Mouse (Mus musculus) liver, embryonic 16.5 days (tissue): ENCODE measurements around the gene Timp3. TPM values are rescaled to one million over a fixed set of nuclear protein-coding genes. Genes with fewer than 3 reads are reported as not detected.

Source experiments
- ATAC-seq: fragments of 200-750 bp; cut with Nextera tagmentation; 2 replicates; pipeline ENCODE4 v1.8.0; 2017; ENCODE audit warnings: low read depth, mild to moderate bottlenecking, moderate number of reproducible peaks, moderate library complexity
- H3K27ac ChIP-seq: fragments of 300-500 bp; sonication (generic); 2 replicates; pipeline ENCODE4 v1.5.1; 2014; ENCODE audit warnings: mild to moderate bottlenecking, low read length
- H3K27me3 ChIP-seq: fragments of 300-500 bp; sonication (generic); 2 replicates; pipeline ENCODE4 v1.6.1; 2014; ENCODE audit warnings: low read depth, low read length, mixed read lengths; ENCODE audit not compliant: control insufficient read depth, insufficient read depth
- H3K36me3 ChIP-seq: fragments of 300-500 bp; sonication (generic); 2 replicates; pipeline ENCODE4 v1.6.1; 2014; ENCODE audit warnings: mild to moderate bottlenecking; ENCODE audit not compliant: control insufficient read depth, insufficient read depth
- H3K4me1 ChIP-seq: fragments of 300-500 bp; sonication (generic); 2 replicates; pipeline ENCODE4 v1.6.1; 2014; ENCODE audit warnings: low read depth, low read length, mixed read lengths; ENCODE audit not compliant: control insufficient read depth
- H3K4me2 ChIP-seq: fragments of 300-500 bp; sonication (generic); 2 replicates; pipeline ENCODE4 v1.6.1; 2014; ENCODE audit warnings: low read depth, low read length, mixed read lengths
- H3K4me3 ChIP-seq: fragments of 300-500 bp; sonication (generic); 2 replicates; pipeline ENCODE4 v1.5.1; 2014; ENCODE audit warnings: low read depth, mild to moderate bottlenecking, low read length
- H3K9ac ChIP-seq: fragments of 300-500 bp; sonication (generic); 2 replicates; pipeline ENCODE4 v1.6.1; 2014; ENCODE audit warnings: low read depth, low read length
- H3K9me3 ChIP-seq: fragments of 300-500 bp; sonication (generic); replicated peaks from 2 replicates; pipeline ENCODE4 v1.6.1; 2016; ENCODE audit warnings: low read length; ENCODE audit not compliant: control insufficient read depth
- WGBS: fragments of 180-500 bp; shearing (Covaris S2); extraction: QIAGEN DNeasy Blood & Tissue Kit; methylation state at CpG from one replicate; pipeline ENCODE4 v1.1.7; 2014; ENCODE audit not compliant: insufficient replicate concordance; 5-methylcytosine and 5-hydroxymethylcytosine counted together
- polyA plus RNA-seq: library from polyadenylated mRNA; unstranded; fragments of >200 nt; fragmentation: Nextera tagmentation; extraction: Ambion mirVana; gene quantifications from 2 replicates; pipeline ENCODE4 v1.2.1, GENCODE M21; 2015

The Timp3 gene
- 5.7 and 7.3 TPM in 2 replicates for polyA plus RNA-seq

DNA sequence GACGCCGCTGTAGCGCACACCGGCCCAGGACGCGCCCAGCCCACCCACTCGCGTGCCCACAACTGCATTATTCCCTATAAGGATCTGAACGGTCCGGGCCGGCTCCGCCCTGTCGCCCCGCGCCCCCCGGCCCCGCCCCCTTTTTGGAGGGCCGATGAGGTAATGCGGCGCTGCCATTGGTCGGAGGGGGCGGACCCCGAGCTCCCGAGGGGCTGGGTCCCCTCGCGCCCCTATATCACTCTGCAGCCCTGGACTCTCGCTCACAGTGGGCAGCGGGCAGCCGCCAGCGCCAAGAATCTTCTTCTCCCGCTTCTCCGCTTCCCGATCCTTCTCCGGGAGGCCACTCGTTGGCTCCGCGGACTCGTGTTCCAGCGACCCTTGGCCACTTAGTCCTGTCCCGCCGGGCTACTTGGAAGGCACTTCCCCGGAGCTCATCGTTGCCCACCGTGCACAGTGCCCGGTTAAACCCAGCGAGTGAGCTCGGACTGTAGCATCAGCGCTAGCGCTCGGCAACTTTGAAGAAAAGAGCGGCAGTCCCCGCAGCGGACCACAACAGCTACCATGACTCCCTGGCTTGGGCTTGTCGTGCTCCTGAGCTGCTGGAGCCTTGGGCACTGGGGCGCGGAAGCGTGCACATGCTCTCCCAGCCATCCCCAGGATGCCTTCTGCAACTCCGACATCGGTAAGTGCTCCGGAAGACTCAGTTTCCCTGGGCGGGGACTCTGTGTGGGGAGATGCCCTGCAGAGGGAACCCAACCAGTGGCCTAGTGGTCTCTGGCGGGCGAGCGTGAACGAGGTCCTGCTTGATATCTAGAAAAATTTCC is at the start of gene Timp3:
Gene Timp3, plus strand, starts transcription at position 80 of the 824 bp plus-strand sequence.
- peak within 1 kb of the TSS; percentile 67 for H3K4me2 ChIP-seq

DNA sequence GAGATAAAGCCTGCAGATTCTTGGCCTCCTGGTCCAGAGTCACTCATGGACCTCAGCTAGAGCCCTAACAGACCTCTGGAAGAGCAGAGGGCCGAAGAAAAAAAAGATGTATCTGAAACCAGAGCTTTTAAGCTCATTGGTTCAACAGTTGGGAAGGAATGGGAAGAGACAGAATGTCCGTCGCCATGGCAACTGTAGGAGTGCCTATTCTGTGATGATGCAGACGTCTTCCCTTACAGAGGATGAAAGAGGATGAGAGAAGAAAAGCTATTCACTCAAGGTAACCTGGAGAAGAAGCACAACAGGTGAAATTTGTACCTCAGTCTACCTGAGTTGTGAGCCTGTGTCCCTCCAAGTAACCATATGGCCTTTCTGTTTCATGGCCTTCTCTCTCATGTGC is 44.0 kb upstream of the Timp3 start:
- Histone ChIP-seq H3K9ac (no peak overlapping the region), H3K4me1 (no peaks in the 10 kb centered on the region), H3K4me3 (no peak overlapping the region), H3K4me2 (no peak overlapping the region), H3K27me3 (no peaks in the 10 kb centered on the region), H3K27ac (no peak overlapping the region), H3K36me3 (no peaks in the 10 kb centered on the region), H3K9me3 (no peaks in the 10 kb centered on the region)
- 48% methylated on average over 4 of the region's 4 CpGs for WGBS
- ATAC-seq: no peak

More for the DNA sequence above, at the start of gene Timp3:
- Histone ChIP-seq H3K27ac (no peak within 1 kb of the TSS), H3K9ac (peak within 1 kb of the TSS; percentile 36), H3K9me3 (no peaks in the 10 kb centered on the region), H3K36me3 (no peaks in the 10 kb centered on the region), H3K4me3 (peak within 1 kb of the TSS; percentile 52), H3K27me3 (peaks cover 42% of the 10 kb centered on the region), H3K4me1 (peaks cover 8% of the 10 kb centered on the region)
- WGBS: under 1% methylated on average over 65 of the region's 65 CpGs
- peak; percentile 59 for ATAC-seq

DNA sequence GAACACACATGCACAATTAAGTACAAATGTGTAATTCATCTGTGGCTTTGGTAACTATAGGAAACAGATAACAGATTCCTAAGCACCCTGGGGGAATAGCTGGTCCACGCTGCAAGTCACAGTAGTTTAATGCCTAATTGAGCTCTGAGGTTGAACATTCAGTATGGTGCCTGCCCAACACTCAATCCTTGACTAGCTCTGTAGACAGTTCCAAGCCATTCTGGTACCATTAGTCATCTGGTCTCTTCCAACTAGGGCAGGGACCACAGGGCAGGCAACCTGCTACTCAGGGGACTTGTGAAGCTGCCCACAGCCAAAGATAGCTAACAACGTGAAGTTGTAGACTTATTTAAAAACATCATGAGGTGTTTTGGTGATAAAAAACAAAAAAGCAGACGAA is 43.1 kb upstream of the Timp3 start:
- 54% methylated on average over 3 of the region's 3 CpGs for WGBS
- Histone ChIP-seq H3K27me3 (no peaks in the 10 kb centered on the region), H3K9ac (no peak overlapping the region), H3K36me3 (no peaks in the 10 kb centered on the region), H3K27ac (no peak overlapping the region), H3K4me3 (no peak overlapping the region), H3K9me3 (no peaks in the 10 kb centered on the region), H3K4me2 (no peak overlapping the region), H3K4me1 (no peaks in the 10 kb centered on the region)
- no peak for ATAC-seq

DNA sequence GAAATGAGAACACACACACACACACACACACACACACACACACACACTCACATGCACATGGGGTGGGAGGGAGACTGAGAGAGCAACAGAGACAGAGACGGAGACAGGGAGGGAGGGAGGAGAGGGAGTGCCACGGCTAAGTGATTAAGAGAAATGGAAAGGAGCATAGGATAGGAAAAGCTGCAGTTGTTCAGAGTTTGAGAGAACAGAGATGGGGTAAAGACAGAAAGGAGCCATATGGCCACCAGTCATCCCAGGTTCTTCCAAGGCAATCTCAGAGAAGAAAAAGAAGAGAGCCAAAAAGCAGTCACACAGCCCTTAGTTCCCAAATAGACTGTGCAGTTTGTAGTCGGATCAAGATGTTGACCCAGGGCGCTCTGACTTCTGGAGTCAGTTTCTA is 42.1 kb upstream of the Timp3 start:
- no peak overlapping the region for H3K4me2 ChIP-seq
- 75% methylated on average over 4 of the region's 4 CpGs for WGBS
- H3K9me3 ChIP-seq: no peaks in the 10 kb centered on the region
- no peak overlapping the region for H3K9ac ChIP-seq
- no peak for ATAC-seq
- H3K4me3 ChIP-seq: no peak overlapping the region
- H3K36me3 ChIP-seq: no peaks in the 10 kb centered on the region
- H3K4me1 ChIP-seq: no peaks in the 10 kb centered on the region
- H3K27ac ChIP-seq: no peak overlapping the region
- H3K27me3 ChIP-seq: no peaks in the 10 kb centered on the region

DNA sequence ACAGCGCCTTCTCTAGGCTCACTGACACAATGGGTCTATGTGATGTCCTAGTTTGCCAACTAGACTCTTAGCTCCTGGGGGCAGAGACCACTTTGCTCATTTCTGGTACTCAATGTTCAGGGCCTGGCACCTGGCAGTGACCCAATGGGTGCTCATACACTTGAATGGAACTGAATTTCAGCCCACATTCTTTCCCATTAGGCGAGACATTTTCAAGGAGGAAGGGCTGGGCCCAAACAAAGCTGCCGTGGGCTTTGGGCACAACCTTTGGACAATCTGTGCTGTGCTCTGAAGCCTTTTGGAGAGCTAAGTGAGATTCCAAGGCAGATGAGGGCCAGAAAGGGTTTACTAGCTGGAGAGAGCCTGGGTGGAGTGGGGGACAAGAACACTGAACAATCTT is 41.2 kb upstream of the Timp3 start:
- Histone ChIP-seq H3K9ac (no peak overlapping the region), H3K36me3 (no peaks in the 10 kb centered on the region), H3K4me1 (no peaks in the 10 kb centered on the region), H3K9me3 (no peaks in the 10 kb centered on the region), H3K4me3 (no peak overlapping the region), H3K4me2 (no peak overlapping the region), H3K27ac (no peak overlapping the region), H3K27me3 (no peaks in the 10 kb centered on the region)
- ATAC-seq: no peak
- 58% methylated on average over 3 of the region's 3 CpGs for WGBS

DNA sequence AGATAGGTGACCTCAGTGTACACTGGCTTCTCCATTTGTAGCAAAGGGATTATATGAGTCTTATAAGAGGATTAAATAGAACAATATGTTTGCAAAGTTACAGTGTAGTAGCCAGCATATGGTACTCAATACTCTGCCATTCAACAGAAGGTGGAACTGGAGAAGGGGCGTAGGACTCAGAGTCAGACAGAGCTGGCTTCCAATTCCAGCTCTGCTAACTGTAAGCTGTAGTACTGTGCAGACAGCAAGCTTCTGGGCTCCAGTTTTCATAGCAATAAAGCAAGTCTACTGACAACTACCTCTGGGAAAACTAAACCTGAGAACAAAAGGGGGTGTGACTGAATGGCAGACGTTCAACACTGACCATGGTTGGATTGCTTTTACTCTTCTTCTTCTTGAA is 38.4 kb upstream of the Timp3 start:
- Histone ChIP-seq H3K27ac (no peak overlapping the region), H3K4me2 (no peak overlapping the region), H3K4me1 (no peaks in the 10 kb centered on the region), H3K4me3 (no peak overlapping the region), H3K9me3 (no peaks in the 10 kb centered on the region), H3K9ac (no peak overlapping the region), H3K36me3 (no peaks in the 10 kb centered on the region), H3K27me3 (no peaks in the 10 kb centered on the region)
- 63% methylated on average over 2 of the region's 2 CpGs for WGBS
- ATAC-seq: no peak

DNA sequence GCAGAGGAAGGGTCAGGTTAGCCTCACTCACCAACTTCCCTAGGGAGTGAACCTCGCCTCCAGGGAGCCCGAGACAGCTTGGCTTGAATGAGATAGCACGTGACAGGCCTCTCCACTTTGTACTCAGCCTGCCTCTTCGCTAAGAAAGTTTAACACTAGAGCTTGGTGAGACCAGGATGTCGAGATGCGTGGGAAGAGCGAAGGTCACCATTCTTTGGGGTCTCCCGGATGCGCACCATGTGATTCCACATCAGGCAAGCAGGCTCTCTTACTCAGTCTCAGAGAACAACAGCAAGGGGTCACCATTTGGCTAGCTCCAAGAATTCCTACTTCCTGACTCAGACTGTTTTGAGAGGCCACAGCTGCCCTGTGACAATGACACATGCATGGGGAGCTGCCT is 35.6 kb upstream of the Timp3 start:
- WGBS: 64% methylated on average over 9 of the region's 9 CpGs
- Histone ChIP-seq H3K27me3 (no peaks in the 10 kb centered on the region), H3K4me2 (no peak overlapping the region), H3K9me3 (no peaks in the 10 kb centered on the region), H3K4me3 (no peak overlapping the region), H3K4me1 (no peaks in the 10 kb centered on the region), H3K36me3 (no peaks in the 10 kb centered on the region), H3K9ac (no peak overlapping the region), H3K27ac (no peak overlapping the region)
- no peak for ATAC-seq

DNA sequence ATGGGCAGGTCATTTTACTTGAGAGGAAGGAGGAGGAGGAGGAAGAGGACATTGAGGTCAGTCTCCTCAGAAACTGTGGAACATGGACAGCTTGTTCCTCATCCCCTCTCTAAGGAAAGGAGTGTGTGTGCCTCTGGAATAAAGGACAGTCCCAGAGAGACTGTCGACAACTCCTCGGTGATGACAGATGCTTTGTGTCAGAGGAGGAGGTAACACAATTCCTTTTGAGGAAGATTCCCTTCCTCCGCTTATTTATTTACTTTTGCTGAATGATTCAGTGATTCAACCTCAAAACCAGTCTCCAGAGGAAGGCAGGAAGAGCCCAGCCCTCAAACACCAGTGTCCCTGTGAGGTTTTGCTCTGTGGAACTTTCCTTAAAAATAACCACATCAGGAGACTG is 29.9 kb upstream of the Timp3 start:
- Histone ChIP-seq H3K4me3 (no peak overlapping the region), H3K9ac (no peak overlapping the region), H3K4me2 (no peak overlapping the region), H3K9me3 (no peaks in the 10 kb centered on the region), H3K27me3 (no peaks in the 10 kb centered on the region), H3K27ac (no peak overlapping the region), H3K36me3 (no peaks in the 10 kb centered on the region), H3K4me1 (no peaks in the 10 kb centered on the region)
- WGBS: 29% methylated on average over 3 of the region's 3 CpGs
- no peak for ATAC-seq

DNA sequence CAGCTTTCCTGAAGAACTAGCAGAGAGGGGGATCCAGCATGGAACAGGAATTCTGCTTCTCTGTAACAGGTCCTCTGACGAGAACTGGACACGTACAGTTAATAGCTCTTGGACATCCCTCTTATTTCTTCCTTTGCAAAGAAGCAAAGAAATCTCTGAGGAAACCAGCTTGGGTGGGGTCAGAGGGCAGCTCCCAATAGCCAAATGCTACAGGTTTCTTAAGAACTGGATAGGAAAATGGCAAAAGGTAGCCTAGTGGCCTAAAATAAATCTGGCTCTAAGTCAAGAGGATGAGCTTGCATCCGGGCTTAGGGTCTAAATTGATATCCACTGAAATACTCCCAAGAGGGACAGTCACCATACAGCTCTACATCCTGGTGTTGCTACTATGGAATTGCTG is 27.3 kb upstream of the Timp3 start:
- Histone ChIP-seq H3K36me3 (no peaks in the 10 kb centered on the region), H3K27ac (no peak overlapping the region), H3K4me3 (no peak overlapping the region), H3K27me3 (no peaks in the 10 kb centered on the region), H3K9me3 (no peaks in the 10 kb centered on the region), H3K4me2 (no peak overlapping the region), H3K4me1 (no peaks in the 10 kb centered on the region), H3K9ac (no peak overlapping the region)
- 63% methylated on average over 3 of the region's 3 CpGs for WGBS
- no peak for ATAC-seq
